Mouse (Mus musculus) neutrophil, adult 5-6 weeks (primary cell): ENCODE data around the gene Schip1. TPM values are rescaled to one million over a fixed set of nuclear protein-coding genes. Genes with fewer than 3 reads are reported as not detected.

Experiments used
- ATAC-seq: fragments of 151-379, 151-347 bp; 2 replicates; pipeline ENCODE4 v1.8.0; 2017; ENCODE audit warnings: mild to moderate bottlenecking, moderate TSS enrichment; ENCODE audit not compliant: insufficient number of reproducible peaks, poor library complexity, low FRiP score, severe bottlenecking; ENCODE audit errors: extremely low read depth
- total RNA-seq: library from RNA; stranded (forward); fragments of 200-1000 nt; gene quantifications from 2 replicates; pipeline ENCODE4 v1.2.3, GENCODE M21; 2017

Gene Schip1
- total RNA-seq, 1 experiment from 2014 or later, result 0.35 TPM

DNA sequence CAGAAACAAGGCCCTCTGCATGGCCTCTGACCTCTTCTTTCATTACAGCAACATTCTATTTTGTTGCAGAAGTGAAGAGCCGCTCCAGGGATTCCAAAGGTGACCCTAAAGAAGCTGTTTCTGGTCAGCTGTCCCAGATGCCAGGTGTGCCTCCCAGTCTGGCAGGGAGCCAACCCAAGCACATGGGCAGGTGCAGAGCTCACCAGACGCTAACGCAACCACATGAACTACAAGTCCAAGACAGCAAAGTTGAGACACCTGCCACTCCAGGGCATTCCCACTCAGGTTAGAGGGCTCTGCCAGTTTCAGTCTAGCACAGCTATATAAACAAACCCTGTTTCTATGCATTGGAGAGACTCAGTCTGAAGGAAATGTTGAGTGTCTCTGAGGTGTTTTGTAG is 288.9 kb downstream of the Schip1 start:
- ATAC-seq, result no peak

DNA sequence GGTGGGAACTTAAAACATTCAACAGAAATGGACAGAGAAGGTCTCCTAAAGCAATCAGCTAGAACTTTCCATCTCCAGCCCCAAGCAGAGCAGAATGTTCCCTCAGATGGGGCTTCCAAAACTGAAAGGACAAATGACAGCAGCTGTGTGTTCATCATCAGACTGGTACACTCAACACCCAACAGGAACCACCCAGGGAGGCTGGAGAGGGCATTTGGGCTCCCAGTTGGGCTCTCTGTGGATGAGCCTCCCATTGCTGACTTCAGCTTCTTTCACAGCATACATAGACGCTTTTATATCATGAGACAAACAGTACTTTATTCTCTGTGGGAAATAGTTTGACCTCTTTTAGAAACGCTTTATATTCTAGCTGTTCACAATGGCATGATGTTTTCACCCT is 291.9 kb downstream of the Schip1 start:
- no peak for ATAC-seq

DNA sequence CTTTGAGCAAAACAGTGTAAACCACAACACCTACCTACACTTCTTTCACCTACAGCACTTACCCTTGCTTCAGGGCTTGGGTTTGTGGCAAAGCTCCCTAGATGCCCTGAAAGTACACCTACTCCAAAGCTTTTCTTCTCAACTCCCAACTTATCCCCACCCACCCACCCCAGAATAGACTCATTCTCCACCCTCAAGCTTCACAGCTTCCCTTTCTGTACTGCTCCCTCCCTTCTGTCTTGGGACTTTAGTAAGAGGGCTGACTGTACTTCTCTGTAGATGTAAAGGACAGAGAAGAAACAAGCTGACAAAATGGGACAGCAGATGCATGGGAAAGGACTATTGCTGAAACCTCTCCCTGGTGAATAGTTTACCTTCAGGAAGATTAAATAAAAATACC is 303.4 kb downstream of the Schip1 start:
- ATAC-seq, result no peak

DNA sequence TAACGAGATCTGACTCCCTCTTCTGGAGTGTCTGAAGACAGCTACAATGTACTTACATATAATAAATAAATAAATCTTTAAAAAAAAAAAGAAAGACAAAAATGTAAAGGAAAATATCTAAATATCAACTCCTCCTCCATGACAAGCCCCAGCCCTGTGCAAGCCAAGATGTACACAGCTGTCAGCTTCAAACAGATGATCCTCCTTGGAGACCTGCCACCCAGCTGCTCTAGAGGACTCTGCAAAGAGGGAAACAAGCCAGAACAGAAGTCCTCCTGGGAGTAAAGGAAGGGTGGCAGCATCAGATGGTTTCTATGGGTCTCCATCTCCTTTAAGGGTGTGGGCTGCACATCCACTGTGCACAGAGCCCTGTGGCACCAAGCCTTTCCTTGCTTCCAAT is 308.3 kb downstream of the Schip1 start:
- ATAC-seq, result no peak

DNA sequence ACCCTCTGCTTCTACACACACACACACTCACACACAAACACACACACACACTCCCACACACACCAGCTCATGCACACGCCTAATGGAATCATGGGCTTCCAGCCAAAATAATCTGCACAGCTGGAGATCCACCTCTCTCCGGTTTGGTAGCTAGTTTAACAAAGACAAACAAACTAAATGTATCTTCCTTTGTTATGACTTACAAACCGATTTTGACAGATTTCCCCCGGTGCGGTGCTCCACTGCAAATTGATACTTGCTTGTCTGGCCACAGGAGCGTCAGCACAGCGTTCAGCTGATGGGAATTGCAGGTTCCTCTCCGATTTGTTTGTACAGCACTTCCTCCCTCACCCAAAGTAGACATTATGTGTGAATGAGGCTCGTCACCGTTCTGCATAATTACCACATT is 310.5 kb downstream of the Schip1 start:
- ATAC-seq, result no peak

DNA sequence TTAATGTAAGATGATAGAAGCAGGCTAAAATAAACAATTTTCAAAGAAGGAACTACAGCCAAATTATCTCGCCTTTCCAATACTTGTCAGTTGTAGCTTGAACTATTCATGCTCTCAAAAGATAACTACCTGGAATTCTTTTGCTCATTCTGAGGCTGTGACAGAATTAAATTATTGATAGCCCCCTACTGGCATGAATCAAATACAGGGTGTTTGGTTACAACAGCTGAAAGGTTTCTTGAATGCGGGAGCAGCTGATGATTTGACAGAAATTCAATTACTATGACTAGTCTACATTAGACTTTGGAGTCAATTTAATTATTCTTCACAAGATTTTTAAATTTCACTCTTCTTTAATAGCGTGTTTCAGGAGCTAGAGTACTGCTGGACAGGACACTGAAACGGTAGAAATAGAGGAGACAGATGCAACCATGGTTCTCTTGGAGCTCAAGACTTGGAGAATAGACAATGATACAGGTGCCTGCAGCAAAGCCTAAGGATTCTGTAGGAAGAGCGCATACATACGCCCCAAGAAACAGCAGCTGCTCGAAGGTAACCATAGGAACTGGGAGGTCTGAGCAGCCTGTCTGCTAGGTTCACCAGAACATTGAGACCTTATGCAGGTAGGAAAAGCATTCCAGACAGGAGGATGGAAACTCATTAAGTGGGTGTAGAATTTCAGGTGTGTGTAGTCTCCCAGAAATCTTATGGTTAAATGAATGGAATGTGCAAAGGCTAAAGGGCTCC is 313.0 kb downstream of the Schip1 start:
- no peak for ATAC-seq

DNA sequence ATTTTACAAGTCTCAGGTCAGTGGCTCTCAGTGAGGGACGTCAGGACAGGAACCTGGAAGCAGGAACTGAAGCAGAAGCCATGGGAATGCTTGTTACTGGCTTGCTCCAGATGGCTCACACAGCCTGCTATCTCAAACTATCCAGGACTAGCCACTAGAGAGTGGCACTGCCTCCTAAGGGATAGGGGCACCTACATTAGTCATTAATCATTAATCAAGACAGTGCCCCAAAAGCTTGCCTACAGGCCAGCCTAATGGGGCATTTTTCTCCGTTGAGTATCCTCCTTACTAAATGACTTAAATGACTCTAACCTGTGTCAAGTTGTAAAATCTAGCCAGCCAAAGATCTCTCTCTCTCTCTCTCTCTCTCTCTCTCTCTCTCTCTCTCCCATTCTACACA is 314.2 kb downstream of the Schip1 start:
- no peak for ATAC-seq

DNA sequence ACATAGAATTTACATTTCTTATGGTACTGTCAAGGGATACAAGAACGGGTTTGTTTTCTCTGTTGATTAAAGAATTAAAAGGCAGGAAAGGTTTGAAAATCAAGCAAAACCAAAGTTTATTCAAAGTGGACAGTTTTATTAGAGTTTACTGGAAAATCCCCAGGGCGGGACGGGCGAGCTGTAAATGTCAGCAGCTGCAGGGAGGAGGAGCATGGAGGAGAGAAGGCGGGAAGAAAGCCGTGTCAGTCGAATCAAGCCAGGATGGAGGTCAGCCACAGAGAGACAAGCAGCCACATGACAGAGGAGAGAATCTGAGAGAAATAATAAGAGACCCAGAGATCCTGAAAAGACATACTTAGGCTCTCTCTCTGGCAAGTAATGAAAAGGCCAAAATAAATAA is 314.6 kb downstream of the Schip1 start:
- no peak for ATAC-seq

DNA sequence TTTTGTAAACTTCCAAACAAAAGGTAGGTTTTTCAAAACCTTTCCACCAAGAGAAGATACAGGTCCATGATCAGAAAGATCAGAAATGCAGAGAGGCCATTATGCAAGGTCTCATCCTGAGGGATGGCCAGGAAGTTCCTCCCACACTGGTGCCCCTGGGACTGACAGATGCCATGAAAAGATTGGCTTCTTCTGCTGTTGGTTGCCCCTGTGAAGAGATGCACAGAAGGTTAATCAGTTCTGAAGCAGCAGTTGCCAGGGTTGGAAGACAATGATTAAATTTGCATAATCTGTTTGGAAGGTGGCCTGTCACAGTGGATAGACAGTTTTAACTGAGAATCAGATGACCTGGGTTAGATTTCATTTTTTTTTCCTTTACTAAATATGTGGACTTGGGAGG is 319.1 kb downstream of the Schip1 start:
- ATAC-seq, result no peak

DNA sequence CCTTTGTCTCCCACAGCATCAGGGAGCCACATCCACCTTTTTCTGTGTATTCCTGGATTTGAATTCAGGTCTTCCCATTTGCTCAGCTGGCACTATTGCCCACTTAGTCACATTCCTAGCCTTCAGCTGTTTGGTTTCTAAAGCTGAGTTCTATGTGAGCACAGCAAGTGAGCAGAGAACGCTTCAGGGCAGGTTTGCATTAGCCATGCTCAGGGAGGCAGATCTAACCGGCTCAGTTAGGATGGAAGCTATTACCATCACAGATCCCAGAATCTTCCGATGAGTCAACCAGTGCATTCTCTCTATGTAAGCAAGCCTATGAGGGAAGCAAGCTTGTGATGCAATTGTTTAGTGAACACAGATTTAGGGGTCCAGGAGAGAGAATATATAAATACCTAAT is 320.9 kb downstream of the Schip1 start:
- ATAC-seq, result no peak

DNA sequence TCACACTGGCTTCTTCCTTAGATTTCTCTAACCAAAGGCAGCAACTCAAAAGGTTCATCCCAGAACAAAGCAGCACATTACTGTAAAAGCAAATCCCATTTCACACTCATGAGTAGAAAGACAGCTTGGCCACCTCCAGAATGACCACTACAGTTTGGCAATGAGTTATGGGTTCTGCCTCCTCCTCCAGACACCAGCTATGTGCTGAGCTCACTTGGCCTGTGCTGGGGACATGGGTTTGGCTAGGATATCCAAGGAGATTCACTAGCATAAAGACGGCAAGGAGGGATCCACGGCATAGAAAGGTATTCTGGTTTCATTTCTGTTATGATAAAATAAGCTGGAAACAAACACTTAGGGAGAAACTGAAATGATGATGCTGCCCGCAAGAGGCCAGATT is 323.4 kb downstream of the Schip1 start:
- no peak for ATAC-seq

DNA sequence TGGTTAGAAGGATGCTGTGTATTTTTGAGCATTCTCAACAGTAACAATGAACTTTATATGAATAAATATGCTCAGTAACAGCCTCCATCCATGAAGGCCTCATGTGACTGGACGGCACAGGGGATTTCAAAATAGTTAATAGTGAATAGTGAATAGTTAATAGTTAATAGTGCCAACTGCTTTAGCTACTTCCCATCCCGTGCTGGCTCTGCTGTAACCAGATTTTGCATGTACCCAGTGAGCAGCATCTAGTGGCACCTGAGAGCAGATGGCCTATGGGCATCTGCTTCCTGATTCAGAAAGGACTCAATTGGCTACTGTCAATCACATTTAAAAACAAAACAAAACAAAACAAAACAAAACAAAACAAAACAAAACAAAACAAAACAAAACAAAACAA is 329.0 kb downstream of the Schip1 start:
- ATAC-seq, result no peak

DNA sequence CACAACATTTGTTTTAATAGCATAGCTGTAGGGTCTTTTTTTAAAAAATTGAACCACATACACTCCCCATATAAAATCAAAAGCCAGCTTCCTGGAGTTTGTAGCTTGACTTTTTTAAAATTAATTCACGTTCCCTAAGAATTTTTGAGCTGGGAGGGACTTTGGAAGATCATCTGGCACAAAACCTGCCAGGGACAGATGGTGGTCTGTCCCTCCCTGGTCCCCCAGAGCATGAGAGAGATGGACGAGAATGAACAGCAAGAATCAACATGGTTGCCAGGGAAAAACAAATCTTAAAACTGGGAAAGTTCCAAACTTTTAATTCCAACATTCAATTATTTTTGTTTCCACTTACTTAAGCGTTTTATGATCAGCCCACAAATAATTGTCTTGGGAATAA is 334.1 kb downstream of the Schip1 start:
- ATAC-seq, result no peak

DNA sequence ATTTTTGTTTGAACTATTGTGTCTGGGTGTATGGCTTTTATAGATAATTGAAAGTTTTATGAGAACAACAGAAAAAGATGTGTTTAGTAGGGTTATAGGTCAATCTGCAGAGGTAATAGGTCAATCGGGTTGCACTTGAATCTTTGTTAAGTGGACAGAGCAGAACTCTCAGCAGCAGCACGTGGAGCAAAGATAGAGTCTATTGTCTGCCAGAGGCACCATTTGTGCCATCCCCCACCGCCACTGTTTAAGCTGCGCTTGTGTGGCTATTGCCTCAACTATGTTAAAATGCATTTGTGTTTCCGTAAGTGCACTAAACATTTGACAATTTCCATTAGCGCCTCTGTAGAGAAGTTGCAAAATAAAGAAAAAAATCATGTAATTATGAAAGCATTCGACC is 335.5 kb downstream of the Schip1 start:
- ATAC-seq, result no peak

DNA sequence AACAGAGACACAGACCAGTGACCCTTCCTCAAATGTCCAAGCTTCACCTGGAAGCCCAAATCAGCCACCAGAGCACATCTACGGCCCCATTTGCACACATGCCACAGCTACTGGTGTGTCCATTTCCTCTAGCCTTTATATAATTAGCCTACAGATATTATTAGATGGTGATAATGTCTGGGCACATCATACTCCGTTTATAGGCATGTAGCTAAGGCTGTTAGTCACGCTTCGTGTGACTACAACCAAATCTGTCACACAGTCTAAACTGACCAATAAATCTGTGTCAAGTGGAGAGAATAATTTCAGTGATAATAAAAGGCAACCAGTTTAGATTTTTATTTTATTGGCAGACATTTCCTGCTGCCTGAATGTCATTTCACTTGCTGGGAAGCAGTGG is 338.7 kb downstream of the Schip1 start:
- no peak for ATAC-seq

DNA sequence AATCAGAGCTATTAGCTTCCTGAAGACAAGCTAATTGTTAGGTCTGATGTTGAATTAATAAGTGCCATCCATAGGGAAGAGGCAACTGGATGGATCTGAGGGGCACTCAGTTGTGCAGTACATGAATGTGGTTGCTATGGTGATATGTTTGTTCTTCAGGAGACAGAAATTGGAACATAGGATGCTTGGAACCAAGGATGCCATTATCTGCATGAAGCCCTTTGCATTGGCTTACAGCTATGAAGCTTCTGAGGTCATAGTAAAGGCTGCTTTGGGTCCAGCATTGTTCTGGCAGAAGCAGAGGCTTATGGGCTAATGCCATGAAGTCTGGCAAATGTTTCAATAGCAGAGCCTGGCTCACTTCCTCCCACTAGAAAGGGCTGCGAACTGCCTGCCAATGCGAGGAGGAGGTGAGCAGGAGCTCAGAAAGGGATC is 339.2 kb downstream of the Schip1 start:
- ATAC-seq, result no peak

DNA sequence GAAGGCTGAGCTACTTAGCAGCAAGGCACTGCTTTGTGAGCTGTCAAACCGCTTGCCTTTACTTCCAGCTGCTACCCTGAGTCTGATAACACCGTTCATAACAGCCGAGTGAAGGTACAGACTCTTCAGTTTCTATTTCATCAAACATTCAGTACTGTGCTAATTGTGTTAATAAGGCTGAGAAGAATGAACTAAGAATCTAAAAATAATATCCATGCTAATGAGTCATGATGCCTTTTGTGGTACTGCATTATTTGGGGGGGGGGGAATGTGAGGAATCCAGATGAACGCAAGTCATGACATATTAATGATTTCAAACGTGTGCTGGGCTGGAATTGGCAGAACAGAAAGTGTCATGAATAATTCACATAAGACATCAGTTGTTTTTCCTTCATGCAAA is 341.1 kb downstream of the Schip1 start:
- ATAC-seq, result no peak

DNA sequence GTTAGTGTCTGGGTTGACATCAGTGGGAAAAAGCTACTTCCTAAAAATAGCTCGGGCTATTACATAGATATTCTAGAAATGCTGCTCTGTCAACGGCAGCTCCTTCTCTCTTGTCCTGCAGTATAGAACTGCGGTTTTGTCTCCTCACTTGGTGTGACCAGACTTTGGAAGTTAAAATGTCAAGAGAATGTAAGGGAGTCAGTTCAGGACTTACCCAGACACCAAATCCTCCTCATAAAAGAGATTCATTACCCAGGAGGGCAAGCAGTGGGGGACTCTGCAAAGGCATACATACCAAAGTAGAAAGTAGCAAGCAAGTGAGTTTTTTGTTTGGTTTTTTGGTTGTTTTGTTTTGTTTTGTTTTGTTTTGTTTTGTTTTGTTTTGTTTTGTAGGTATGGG is 347.7 kb downstream of the Schip1 start:
- ATAC-seq, result no peak

DNA sequence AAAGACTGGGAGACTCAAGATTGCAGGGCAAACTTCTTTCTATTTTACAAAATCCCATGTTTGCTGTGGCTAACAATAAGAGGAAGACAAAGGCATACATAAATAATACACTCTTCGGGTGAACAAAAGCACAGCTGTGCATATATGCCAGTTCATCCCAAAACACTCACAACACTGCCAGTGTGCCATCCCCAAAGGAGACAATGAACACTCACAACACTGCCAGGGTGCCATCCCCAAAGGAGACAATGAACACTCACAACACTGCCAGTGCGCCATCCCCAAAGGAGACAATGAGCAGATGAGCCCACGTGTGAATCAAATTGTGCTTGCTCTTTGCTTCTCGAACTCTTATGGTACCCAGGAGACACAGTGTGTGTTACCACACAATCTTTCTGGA is 355.2 kb downstream of the Schip1 start:
- ATAC-seq, result no peak

DNA sequence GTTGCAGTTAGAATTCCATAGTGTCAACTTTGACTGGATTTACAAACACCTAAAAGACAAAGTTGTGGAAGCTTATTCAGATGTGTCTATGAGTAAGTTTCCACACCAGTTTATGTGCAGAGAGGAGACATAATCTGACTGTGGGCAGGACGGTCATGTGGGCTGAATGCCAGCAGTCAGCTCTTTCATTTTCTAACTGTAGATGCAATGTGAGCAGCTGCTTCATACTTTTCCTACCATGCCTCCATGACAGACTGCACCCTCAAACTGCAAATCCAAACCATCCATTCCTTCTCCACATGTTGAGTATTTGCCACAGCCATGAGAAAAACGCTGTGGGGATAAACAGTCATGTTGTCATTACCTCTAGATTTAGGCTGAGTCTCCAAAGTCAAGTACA is 356.3 kb downstream of the Schip1 start:
- ATAC-seq, result no peak

DNA sequence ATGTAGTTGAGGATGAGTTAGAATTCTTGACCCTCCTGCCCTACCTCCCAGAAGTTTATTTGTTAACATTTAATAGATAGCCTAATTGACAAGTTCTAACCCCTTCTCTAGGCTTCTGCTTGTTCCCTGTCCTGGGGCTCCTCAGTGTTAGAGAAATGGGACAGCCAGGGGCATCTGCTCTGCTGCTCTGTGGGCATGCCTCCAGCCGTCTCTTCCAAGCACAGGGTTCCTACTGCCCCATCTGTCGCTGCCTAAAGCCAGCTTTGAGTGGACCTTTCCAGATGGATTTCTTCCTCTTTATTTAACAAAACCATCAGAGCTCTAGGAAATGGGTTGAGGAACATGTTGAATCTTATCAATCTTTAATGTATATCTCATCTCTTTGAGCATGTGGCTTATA is 357.2 kb downstream of the Schip1 start:
- no peak for ATAC-seq
